Mouse (Mus musculus): ENCODE data around the gene Gm42669. TPM values are rescaled to one million over a fixed set of nuclear protein-coding genes. Genes with fewer than 3 reads are reported as not detected.

Gm42669 gene
- not detected for total RNA-seq (2021)
- long read RNA-seq, experiment 1 = 0 reads
- long read RNA-seq, experiment 2 = 0 reads

- no peak for DNase-seq (ENCODE audit: low spot score in 2 of 2)
Observed at GRCm38 (mm10) chr5:107507321-107507720, at the start of gene Gm42669. Gm42669 (plus strand) TSS chr5:107507621.

GRCm38 (mm10) chr5:107462147-107463076 lies 45.0 kb upstream of the Gm42669 start:
- no peak for DNase-seq (ENCODE audit: low spot score in 2 of 2)

- no peak for DNase-seq (ENCODE audit: low spot score in 2 of 2)
Observed at GRCm38 (mm10) chr5:107466501-107466900, 40.9 kb upstream of the Gm42669 start.

GRCm38 (mm10) chr5:107467098-107467497 lies 40.3 kb upstream of the Gm42669 start:
- DNase-seq (ENCODE audit: low spot score in 2 of 2) = no peak

- DNase-seq (ENCODE audit: low spot score in 2 of 2) = no peak
Observed at GRCm38 (mm10) chr5:107470600-107471329, 36.7 kb upstream of the Gm42669 start.

- no peak for DNase-seq (ENCODE audit: low spot score in 2 of 2)
Observed at GRCm38 (mm10) chr5:107480194-107480593, 27.2 kb upstream of the Gm42669 start.

GRCm38 (mm10) chr5:107488996-107489395 lies 18.4 kb upstream of the Gm42669 start:
- DNase-seq (ENCODE audit: low spot score in 2 of 2) = no peak

GRCm38 (mm10) chr5:107491036-107491435 lies 16.4 kb upstream of the Gm42669 start:
- DNase-seq (ENCODE audit: low spot score in 2 of 2) = no peak

GRCm38 (mm10) chr5:107492471-107492870 lies 14.9 kb upstream of the Gm42669 start:
- DNase-seq (ENCODE audit: low spot score in 2 of 2) = no peak

GRCm38 (mm10) chr5:107494759-107495158 lies 12.7 kb upstream of the Gm42669 start:
- no peak for DNase-seq (ENCODE audit: low spot score in 2 of 2)

- no peak for DNase-seq (ENCODE audit: low spot score in 2 of 2)
Observed at GRCm38 (mm10) chr5:107496047-107496446, 11.4 kb upstream of the Gm42669 start.

GRCm38 (mm10) chr5:107497519-107498501 lies 9.6 kb upstream of the Gm42669 start:
- no peak for DNase-seq (ENCODE audit: low spot score in 2 of 2)

- DNase-seq (ENCODE audit: low spot score in 2 of 2) = no peak
Observed at GRCm38 (mm10) chr5:107498806-107499310, 8.6 kb upstream of the Gm42669 start.

- no peak for DNase-seq (ENCODE audit: low spot score in 2 of 2)
Observed at GRCm38 (mm10) chr5:107499891-107500535, 7.4 kb upstream of the Gm42669 start.

GRCm38 (mm10) chr5:107500741-107501140 lies 6.7 kb upstream of the Gm42669 start:
- DNase-seq (ENCODE audit: low spot score in 2 of 2) = no peak

- no peak for DNase-seq (ENCODE audit: low spot score in 2 of 2)
Observed at GRCm38 (mm10) chr5:107510503-107510902, 3.1 kb downstream of the Gm42669 start.

GRCm38 (mm10) chr5:107511326-107511725 lies 3.9 kb downstream of the Gm42669 start:
- no peak for DNase-seq (ENCODE audit: low spot score in 2 of 2)

- DNase-seq (ENCODE audit: low spot score in 2 of 2) = peak; percentile 42 to 58
Observed at GRCm38 (mm10) chr5:107513583-107513982, 6.2 kb downstream of the Gm42669 start.

- no peak for DNase-seq (ENCODE audit: low spot score in 2 of 2)
Observed at GRCm38 (mm10) chr5:107515453-107515852, 8.0 kb downstream of the Gm42669 start.

- DNase-seq (ENCODE audit: low spot score in 2 of 2) = no peak
Observed at GRCm38 (mm10) chr5:107516087-107516486, 8.7 kb downstream of the Gm42669 start.
